8 mouse cellular contexts compared by ENCODE assay signal in genomic region chr7:44464511-44464910, GRCm38 (mm10). TPM values are rescaled to one million over a fixed set of nuclear protein-coding genes. Genes with fewer than 3 reads are reported as not detected.
DNase-seq lines count a peak whose midpoint lies in the region; ATAC-seq lines count a peak whose summit lies in the region.
"Had no signal": no experiment of that assay in that cellular context is flagged by ENCODE, and none has a peak within 500 bp of the region (broad histone marks: within the 10 kb centered on the region; RNA-seq: fewer than 3 reads in every experiment).

No protein-coding gene starts in this region.

- H3K4me1 ChIP-seq in forebrain, embryonic 13.5 days: peaks cover 59% of the 10 kb centered on the region
- H3K4me1 ChIP-seq in neural tube, embryonic 13.5 days (replicated peaks): peaks cover 67% of the 10 kb centered on the region

- no peak for ATAC-seq in forebrain, embryonic 13.5 days
- no peak for ATAC-seq in neural tube, embryonic 13.5 days (ENCODE audit: low read depth)

- peak overlapping the region; percentile 50; the same call in 1 of the 2 replicates for H3K9ac ChIP-seq in forebrain, embryonic 13.5 days
- peak overlapping the region; percentile 55 for H3K9ac ChIP-seq in neural tube, embryonic 13.5 days
- H3K9ac ChIP-seq: heart, embryonic 15.5 days had no signal

- WGBS in forebrain, embryonic 13.5 days: 18% methylated on average over 4 of the region's 4 CpGs
- 17% methylated on average over 4 of the region's 4 CpGs for WGBS in neural tube, embryonic 13.5 days

- H3K27me3 ChIP-seq in forebrain, embryonic 13.5 days: peaks cover 4% of the 10 kb centered on the region
- H3K27me3 ChIP-seq in neural tube, embryonic 13.5 days: peaks cover 31% of the 10 kb centered on the region

- peak overlapping the region; percentile 32 for H3K4me2 ChIP-seq in forebrain, embryonic 13.5 days
- H3K4me2 ChIP-seq in neural tube, embryonic 13.5 days: no peak overlapping the region
- H3K4me2 ChIP-seq: heart, embryonic 15.5 days had no signal

- H3K27ac ChIP-seq in forebrain, embryonic 13.5 days: peak overlapping the region; percentile 79
- H3K27ac ChIP-seq in neural tube, embryonic 13.5 days (replicated peaks): peak overlapping the region; percentile 93
- H3K27ac ChIP-seq: heart, embryonic 15.5 days had no signal

- peaks cover 46% of the 10 kb centered on the region for H3K36me3 ChIP-seq in forebrain, embryonic 13.5 days (ENCODE audit: poor library complexity, severe bottlenecking)
- peaks cover 46% of the 10 kb centered on the region for H3K36me3 ChIP-seq in neural tube, embryonic 13.5 days

- H3K4me3 ChIP-seq in forebrain, embryonic 13.5 days: no peak overlapping the region
- H3K4me3 ChIP-seq in neural tube, embryonic 13.5 days: no peak overlapping the region
- H3K4me3 ChIP-seq: heart, embryonic 15.5 days had no signal

- no peaks in the 10 kb centered on the region for H3K9me3 ChIP-seq in forebrain, embryonic 13.5 days (replicated peaks)
- H3K9me3 ChIP-seq in neural tube, embryonic 13.5 days: no peaks in the 10 kb centered on the region
- H3K9me3 ChIP-seq: heart, embryonic 15.5 days had no signal

- DNase-seq in cerebellum, adult 9-10 months: peak; percentile 98
- DNase-seq in left cerebral cortex, adult 11 months (ENCODE audit: low spot score): peak; percentile 84
- no peak for DNase-seq in gastrocnemius, adult 8-10 months (ENCODE audit: low spot score in 2 of 2)
- DNase-seq in gastrocnemius, postnatal 25 days: no peak
- DNase-seq in heart, adult 8-10 months (ENCODE audit: low spot score): no peak

RNA-seq across cellular contexts. Expression of gene Aspdh, which starts 0.7 kb away (rescaled TPM):
- 3.8 and 4.0 TPM in 2 replicates for polyA plus RNA-seq in forebrain, embryonic 13.5 days (2015; fragmentation: Nextera tagmentation; extraction: Ambion mirVana)
- polyA plus RNA-seq in neural tube, embryonic 13.5 days (2015; fragmentation: Nextera tagmentation; extraction: Ambion mirVana): 1.6 and 2.9 TPM in 2 replicates
- total RNA-seq in gastrocnemius, adult 8-10 months (2022): under 1 TPM in 1 of 4 experiments, not detected in 3; 0.29 TPM
- total RNA-seq in gastrocnemius, postnatal 25 days (2021): not detected
- 1 to 10 TPM in 1 of 4 experiments, under 1 TPM in 1, not detected in 2; 0.79 to 1.5 TPM for total RNA-seq in heart, adult 8-10 months (2022)

RNA-seq across cellular contexts. Expression of gene Josd2, which starts 3.3 kb away (rescaled TPM):
- polyA plus RNA-seq in forebrain, embryonic 13.5 days (2015; fragmentation: Nextera tagmentation; extraction: Ambion mirVana): 49.0 and 56.1 TPM in 2 replicates
- polyA plus RNA-seq in neural tube, embryonic 13.5 days (2015; fragmentation: Nextera tagmentation; extraction: Ambion mirVana): 49.9 and 54.3 TPM in 2 replicates
- 10 to 100 TPM; 48.9 to 66.1 (median 56.3) TPM for total RNA-seq in gastrocnemius, adult 8-10 months (2022)
- total RNA-seq in gastrocnemius, postnatal 25 days (2021): 10 to 100 TPM; 62.8 to 69.1 TPM
- 100 to 1,000 TPM; 109 to 130 (median 125) TPM for total RNA-seq in heart, adult 8-10 months (2022)

RNA-seq across cellular contexts. Expression of gene Emc10, which starts 31.8 kb away (rescaled TPM):
- polyA plus RNA-seq in forebrain, embryonic 13.5 days (2015; fragmentation: Nextera tagmentation; extraction: Ambion mirVana): 101 and 106 TPM in 2 replicates
- polyA plus RNA-seq in neural tube, embryonic 13.5 days (2015; fragmentation: Nextera tagmentation; extraction: Ambion mirVana): 139 TPM in 2 replicates
- 10 to 100 TPM; 48.6 to 53.7 (median 51.8) TPM for total RNA-seq in gastrocnemius, adult 8-10 months (2022)
- total RNA-seq in gastrocnemius, postnatal 25 days (2021): 10 to 100 TPM; 41.4 to 53.2 TPM
- total RNA-seq in heart, adult 8-10 months (2022): 10 to 100 TPM; 73.8 to 84.8 (median 83.7) TPM

RNA-seq across cellular contexts. Expression of gene Fam71e1, which starts 31.9 kb away (rescaled TPM):
- polyA plus RNA-seq in forebrain, embryonic 13.5 days (2015; fragmentation: Nextera tagmentation; extraction: Ambion mirVana): 30.1 and 35.0 TPM in 2 replicates
- 23.0 and 29.8 TPM in 2 replicates for polyA plus RNA-seq in neural tube, embryonic 13.5 days (2015; fragmentation: Nextera tagmentation; extraction: Ambion mirVana)
- total RNA-seq in gastrocnemius, adult 8-10 months (2022): 1 to 10 TPM; 3.4 to 5.4 (median 4.4) TPM
- total RNA-seq in gastrocnemius, postnatal 25 days (2021): 1 to 10 TPM; 2.5 to 2.9 TPM
- 1 to 10 TPM; 2.5 to 6.7 (median 3.3) TPM for total RNA-seq in heart, adult 8-10 months (2022)

RNA-seq across cellular contexts. Expression of gene Lrrc4b, which starts 35.7 kb away (rescaled TPM):
- polyA plus RNA-seq in forebrain, embryonic 13.5 days (2015; fragmentation: Nextera tagmentation; extraction: Ambion mirVana): 11.6 and 12.6 TPM in 2 replicates
- 11.3 and 13.3 TPM in 2 replicates for polyA plus RNA-seq in neural tube, embryonic 13.5 days (2015; fragmentation: Nextera tagmentation; extraction: Ambion mirVana)
- total RNA-seq in gastrocnemius, adult 8-10 months (2022): under 1 TPM; 0.10 to 0.27 (median 0.11) TPM
- total RNA-seq in gastrocnemius, postnatal 25 days (2021): under 1 TPM; 0.24 to 0.43 TPM
- total RNA-seq in heart, adult 8-10 months (2022): 10 to 100 TPM; 33.5 to 37.9 (median 36.4) TPM

Comparison
In these comparisons a context has a peak if more than half of its experiments do, and no peak if none do; other contexts are left out.
1. DNase-seq: peak in cerebellum, adult 9-10 months (single experiment) and left cerebral cortex, adult 11 months (single experiment); none in gastrocnemius, adult 8-10 months (0 of 2), gastrocnemius, postnatal 25 days (single experiment) and heart, adult 8-10 months (single experiment).